Mouse (Mus musculus) ES-Bruce4 (cell line): ENCODE measurements at regions not wholly inside any gene's neighbourhood (a gene's known extent, or its start where the extent isn't known, plus 50 kb on each side); places are given as distances from the start of the nearest gene placed in this dataset.

Source experiments
- CTCF ChIP-seq: IDR thresholded peaks from one replicate; pipeline ENCODE4 v1.8.1; 2011; ENCODE audit warnings: low read depth, low read length
- EP300 ChIP-seq: IDR thresholded peaks from 2 replicates; pipeline ENCODE4 v1.6.1; 2011; ENCODE audit warnings: low read depth, low read length; ENCODE audit not compliant: insufficient read depth
- POLR2A ChIP-seq: IDR thresholded peaks from one replicate; pipeline ENCODE4 v1.8.1; 2011; ENCODE audit warnings: low read length; ENCODE audit not compliant: insufficient read depth

- no peak for TF ChIP-seq POLR2A
- TF ChIP-seq CTCF, result no peak
- no peak for TF ChIP-seq EP300
These were observed 296.0 kb upstream of the Nr5a2 start for GRCm38 (mm10) chr1:137256294-137256693.
